Mouse (Mus musculus): ENCODE measurements around the gene Got1. TPM values are rescaled to one million over a fixed set of nuclear protein-coding genes. Genes with fewer than 3 reads are reported as not detected.

The Got1 gene
- polyA plus RNA-seq, 1 experiment from 2014 or later: 81.7 TPM

Other genes starting within 250 kb of the Got1 start
- not detected in 2 replicates for gene Hpse2, start 136.2 kb downstream of the Got1 start, polyA plus RNA-seq (2014; fragmentation: Nextera tagmentation; extraction: Ambion mirVana)
- gene Cnnm1, start 84.2 kb downstream of the Got1 start, polyA plus RNA-seq (2014; fragmentation: Nextera tagmentation; extraction: Ambion mirVana): 4.4 and 4.5 TPM in 2 replicates
- gene Nkx2-3, start 87.7 kb upstream of the Got1 start, polyA plus RNA-seq (2014; fragmentation: Nextera tagmentation; extraction: Ambion mirVana): not detected in 2 replicates
- gene Slc25a28, start 150.3 kb upstream of the Got1 start, polyA plus RNA-seq (2014; fragmentation: Nextera tagmentation; extraction: Ambion mirVana): 14.2 and 14.9 TPM in 2 replicates
- 11.9 and 13.0 TPM in 2 replicates for gene Entpd7, start 165.1 kb upstream of the Got1 start, polyA plus RNA-seq (2014; fragmentation: Nextera tagmentation; extraction: Ambion mirVana)
- gene Cutc, start 228.4 kb upstream of the Got1 start, polyA plus RNA-seq (2014; fragmentation: Nextera tagmentation; extraction: Ambion mirVana): 7.0 and 7.7 TPM in 2 replicates
- gene Cox15, start 228.4 kb upstream of the Got1 start, polyA plus RNA-seq (2014; fragmentation: Nextera tagmentation; extraction: Ambion mirVana): 8.5 and 11.1 TPM in 2 replicates

Data from hindbrain, embryonic 14.5 days (tissue).